Mouse (Mus musculus): Measurements from ENCODE around the gene Olfr74.
"Not testable (repeated sequence)": the region's sequence is repeated elsewhere in the genome, so short reads cannot be mapped to it uniquely, and the experiment has no call there.

The Olfr74 gene

DNA sequence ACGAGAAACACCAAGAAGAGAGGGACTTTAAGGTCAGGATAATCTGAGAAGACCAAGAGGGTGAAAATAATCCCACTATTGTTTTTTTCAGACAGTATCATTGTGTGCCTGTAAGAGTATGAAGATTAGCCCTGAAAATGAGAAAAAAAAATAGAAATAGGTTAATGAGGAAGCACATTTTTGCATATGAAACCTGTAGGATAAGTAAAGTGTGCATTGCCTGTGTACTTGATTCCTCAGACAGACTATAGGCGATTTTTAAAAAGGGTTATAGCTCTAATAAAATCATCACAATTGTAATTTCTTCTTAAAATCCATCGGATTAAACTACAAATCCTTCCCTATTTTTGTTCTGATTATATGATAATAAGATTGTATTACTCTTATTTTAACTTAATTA is at the start of gene Olfr74:
Olfr74 (minus strand) TSS at position 101 of the 400 bp plus-strand sequence.
- DNase-seq = no peak

DNA sequence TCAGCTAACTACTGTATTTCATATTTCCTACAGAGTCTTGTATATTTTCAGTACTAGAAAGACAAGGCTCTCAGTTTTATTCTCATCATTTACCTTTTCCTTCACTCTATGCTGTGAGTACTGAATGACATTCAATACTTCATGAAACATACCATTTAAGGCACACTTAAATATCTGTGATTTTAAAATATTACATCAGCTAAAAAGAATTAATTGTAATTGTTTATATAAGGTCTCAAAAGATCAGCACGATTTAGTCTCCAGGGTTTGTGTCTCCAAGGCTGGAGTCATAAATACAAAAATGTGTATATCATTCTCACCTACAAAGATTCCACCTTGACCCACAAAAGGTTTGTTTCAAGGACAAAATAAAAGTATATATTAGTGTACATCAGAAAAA is 48.0 kb upstream of the Olfr74 start, which contains the start of gene Olfr1161:
Olfr1161 (plus strand) TSS at position 301 of the 400 bp plus-strand sequence.
- DNase-seq = not testable (repeated sequence)

DNA sequence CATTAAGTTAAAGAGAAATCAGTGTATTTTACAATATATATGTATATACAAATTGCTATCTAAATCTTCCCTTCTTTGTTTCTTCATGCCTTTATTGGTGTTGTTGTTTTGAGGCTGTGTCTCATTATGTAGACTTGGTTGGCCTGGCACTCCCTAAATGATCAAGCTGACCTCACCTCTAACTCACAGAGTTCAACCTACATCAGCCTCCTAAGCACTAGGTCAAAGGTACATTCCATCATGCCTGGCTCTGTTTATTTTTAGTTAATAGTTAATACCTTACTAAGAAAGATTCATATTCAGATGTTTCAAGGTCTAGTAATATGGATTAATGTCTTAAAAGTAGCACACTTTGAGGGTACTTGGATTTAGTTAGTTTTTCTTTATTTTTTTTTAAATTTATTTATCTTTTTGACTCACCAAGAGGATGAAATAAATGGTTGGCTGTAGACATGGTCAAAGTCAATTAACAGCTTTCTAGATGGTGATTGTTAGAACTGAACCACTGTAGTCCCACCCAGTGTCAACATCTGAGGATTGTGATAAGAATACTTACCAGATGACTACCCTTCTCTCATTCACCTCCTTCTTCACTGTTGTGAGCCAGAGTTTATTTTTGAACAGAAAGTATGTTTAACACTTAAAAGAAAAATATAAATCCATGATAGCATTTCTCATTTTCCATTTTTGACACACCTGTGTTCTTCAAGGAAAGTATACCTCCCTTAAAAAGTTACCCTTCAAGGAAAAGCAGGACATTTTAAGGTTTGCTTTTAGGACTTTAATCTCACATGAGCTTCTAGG is 33.3 kb upstream of the Olfr74 start, which contains the start of gene Olfr1160:
Olfr1160 (minus strand) TSS at position 754 of the 804 bp plus-strand sequence.
- no peak for DNase-seq

DNA sequence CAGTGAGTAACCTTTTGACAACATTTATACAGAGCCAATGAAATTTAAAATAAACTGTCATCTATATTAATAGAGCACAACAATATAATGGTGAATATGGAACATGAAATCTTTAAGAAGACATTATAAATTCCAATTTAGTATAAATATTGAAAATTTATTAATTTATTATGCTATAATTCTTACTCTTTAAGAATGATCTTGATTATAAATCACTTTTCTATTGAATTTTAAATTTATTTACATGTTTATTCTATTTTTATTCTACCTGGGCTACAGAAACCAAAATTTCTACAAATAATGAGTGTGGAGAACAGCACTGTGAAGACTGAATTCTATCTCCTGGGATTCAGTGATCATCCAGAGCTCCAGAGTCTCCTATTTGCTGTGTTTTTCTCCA is 15.3 kb upstream of the Olfr74 start, which contains the start of gene Olfr1158:
Olfr1158 (plus strand) TSS at position 301 of the 400 bp plus-strand sequence.
- no peak for DNase-seq

DNA sequence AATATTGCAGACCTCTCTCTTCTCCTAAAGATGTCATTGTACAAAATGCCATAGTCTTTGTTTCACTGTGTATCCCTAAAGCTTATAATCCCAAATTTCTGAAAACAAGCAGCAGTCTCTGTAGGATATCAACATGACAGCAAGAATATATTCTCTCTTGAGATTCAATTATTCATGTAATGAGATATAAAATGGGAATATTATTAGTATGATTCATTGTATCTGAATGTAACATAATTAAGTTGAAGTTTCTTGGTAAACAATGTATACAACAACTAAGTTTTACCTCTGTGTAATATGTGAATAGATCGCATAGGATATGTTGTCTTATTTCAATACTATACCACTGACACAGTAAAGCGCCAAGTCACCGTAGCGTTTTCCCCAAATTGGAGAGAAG is 6.3 kb downstream of the Olfr74 start, which contains the start of gene Olfr1157:
Olfr1157 (minus strand) TSS at position 101 of the 400 bp plus-strand sequence.
- DNase-seq = no peak

DNA sequence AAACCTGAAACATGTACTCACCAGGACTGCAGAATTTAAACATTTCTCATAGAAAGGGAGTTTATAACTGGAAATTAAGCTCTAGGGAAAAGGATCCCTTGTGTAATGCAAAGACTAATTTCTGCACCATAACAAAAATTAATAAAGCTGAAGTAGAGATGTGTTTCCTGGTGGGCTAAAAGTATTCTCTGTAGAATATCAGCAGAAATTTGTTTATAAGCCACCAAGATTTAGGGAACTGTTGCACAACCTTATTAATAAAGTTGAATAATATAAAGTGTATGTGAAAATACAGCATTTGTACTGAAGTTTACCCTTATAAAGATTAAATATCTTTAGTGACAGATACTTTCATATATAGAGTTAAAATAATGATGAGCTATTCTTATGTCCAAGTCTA is 21.5 kb downstream of the Olfr74 start, which contains the start of gene Olfr1156:
Olfr1156 (minus strand) TSS at position 101 of the 400 bp plus-strand sequence.
- DNase-seq = no peak

DNA sequence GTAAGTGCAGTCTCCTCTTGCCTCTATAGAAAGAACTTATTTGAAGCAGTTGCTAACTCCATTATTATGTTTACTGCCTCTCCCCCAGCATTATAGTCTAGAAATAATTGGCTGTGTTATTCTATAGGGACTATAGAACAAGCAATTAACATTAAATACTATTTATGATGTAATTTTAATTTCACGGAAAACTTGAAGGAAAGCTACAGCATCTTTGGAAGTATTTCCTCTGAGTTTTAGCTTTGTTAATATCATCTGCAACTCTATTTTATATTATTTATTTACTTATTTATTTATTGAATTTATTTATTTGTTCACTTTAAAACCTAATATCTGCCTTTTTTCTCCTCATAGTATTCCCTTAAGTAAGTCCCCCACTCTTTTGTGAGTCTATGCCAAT is 29.4 kb downstream of the Olfr74 start, which contains the start of gene Olfr1155:
Olfr1155 (minus strand) TSS at position 101 of the 400 bp plus-strand sequence.
- DNase-seq = no peak
